Mouse (Mus musculus) cortical plate, adult 2 months (tissue): ENCODE measurements around the gene Smg6.

Experiments used
- CTCF ChIP-seq: fragments of 200-500 bp; IDR thresholded peaks from 2 replicates; pipeline ENCODE4 v1.5.1; 2011; ENCODE audit warnings: mild to moderate bottlenecking, control low read depth, low read length; ENCODE audit not compliant: insufficient read depth; ENCODE audit errors: extremely low read depth
- POLR2A ChIP-seq: fragments of 200-500 bp; IDR thresholded peaks from 2 replicates; pipeline ENCODE4 v1.6.1; 2011; ENCODE audit warnings: mild to moderate bottlenecking, low read length, control low read depth; ENCODE audit not compliant: insufficient read depth; ENCODE audit errors: extremely low read depth

DNA sequence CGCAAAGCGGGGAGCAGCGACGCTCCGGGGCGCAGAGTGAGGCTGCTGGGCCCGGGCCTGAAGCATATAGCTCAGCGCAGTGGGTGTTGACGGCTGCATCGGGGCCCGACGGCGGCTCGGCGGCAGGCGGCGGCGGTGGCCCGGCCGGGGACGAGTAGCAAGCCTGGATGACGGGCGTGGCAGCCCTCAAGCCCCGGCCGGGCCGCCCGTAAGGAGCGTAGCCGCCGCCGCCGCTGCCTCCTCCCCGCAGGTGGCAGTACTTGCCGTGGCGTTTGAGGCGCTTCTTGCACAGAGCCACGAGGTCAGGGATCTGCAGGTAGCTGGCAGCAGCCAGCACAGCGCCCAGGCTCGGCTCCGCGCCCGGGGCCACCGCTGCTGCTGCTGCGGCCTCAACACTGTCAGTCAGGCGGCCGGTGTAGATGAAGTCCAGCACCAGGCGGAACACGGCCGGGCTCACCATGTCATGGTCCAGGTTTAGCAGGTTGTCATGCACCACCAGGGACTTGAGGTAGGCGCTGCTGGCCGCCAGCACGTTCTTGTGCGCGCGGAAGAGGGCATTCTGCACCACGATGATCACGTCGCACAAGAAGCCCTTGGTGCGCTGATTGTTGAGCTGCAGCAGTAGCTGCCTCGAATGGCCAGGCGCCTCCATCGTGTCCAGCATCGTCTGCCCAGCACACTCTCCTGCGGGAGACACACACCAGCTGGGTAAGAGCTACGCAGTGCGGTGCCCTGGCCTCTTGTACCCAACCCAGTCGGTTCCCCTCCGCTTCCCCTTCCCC is 241.4 kb downstream of the Smg6 start:
- TF ChIP-seq CTCF, result no peak
- no peak for TF ChIP-seq POLR2A
